Mouse (Mus musculus): ENCODE data around the gene Vezt. TPM values are rescaled to one million over a fixed set of nuclear protein-coding genes. Genes with fewer than 3 reads are reported as not detected.
A peak's percentile ranks its signal among the peaks of the same experiment; 100 is the strongest.

The Vezt gene
- 45.9 and 46.7 TPM in 2 replicates for polyA plus RNA-seq (2014; fragmentation: Nextera tagmentation; extraction: Ambion mirVana)

DNA sequence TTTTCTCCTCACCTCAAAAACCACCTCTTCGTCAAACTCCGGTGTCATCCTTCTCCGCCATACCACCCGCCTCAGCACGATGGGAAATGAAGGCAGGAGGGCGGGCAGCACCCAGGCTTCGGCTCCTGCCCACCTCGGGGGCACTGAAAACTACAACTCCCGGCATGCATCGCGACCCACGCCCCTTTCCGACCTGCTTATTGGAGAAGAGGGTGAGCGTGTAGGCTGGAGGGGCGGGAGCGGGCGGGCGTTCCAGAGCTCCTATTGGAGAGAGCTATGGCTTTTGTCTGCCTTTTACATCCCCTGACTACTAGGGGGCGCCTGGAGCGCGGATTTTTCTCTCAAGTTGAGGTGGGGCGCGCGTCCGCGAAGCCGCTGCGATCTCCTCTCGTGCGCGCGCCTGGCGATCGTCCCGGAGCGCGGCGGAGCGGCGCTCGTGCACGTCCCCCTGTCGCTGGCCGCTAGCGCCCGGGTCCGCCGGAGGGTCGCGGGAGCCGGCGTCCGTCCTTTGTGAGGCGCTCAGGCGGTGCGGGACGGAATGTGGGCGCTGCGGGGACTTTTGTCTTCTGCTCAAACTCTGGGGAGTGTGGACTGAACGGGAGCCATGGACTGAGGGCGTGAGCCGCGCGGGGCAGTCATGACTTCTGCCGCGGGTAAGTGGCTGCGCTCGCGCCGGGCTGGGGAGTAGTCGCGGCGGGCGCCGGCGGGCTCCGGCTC lies at the start of gene Vezt, which contains the start of gene Fgd6:
Gene Vezt (minus strand): TSS at position 160 of the 717 bp plus-strand sequence.
Gene Fgd6 (plus strand): TSS at position 344 of the 717 bp plus-strand sequence.
- Histone ChIP-seq H3K4me3 (ENCODE audit: low read depth, low read length) (peak within 1 kb of the TSS; percentile 85), H3K9ac (ENCODE audit: low read length) (peak within 1 kb of the TSS; percentile 87), H3K4me1 (ENCODE audit: control insufficient read depth, insufficient read depth, low read length) (peaks cover 20% of the 10 kb centered on the region), H3K27ac (ENCODE audit: low read depth, low read length) (peak within 1 kb of the TSS; percentile 49), H3K9me3 (ENCODE audit: control insufficient read depth, low read length) (no peaks in the 10 kb centered on the region), H3K27me3 (ENCODE audit: control insufficient read depth, insufficient read depth, low read length) (no peaks in the 10 kb centered on the region), H3K4me2 (peak within 1 kb of the TSS; percentile 78), H3K36me3 (ENCODE audit: control insufficient read depth, insufficient read depth, low read length) (no peaks in the 10 kb centered on the region)
- DNase-seq (ENCODE audit: low spot score, missing footprints) (peak; percentile 100), ATAC-seq (ENCODE audit: low FRiP score) (peak; percentile 98)
- WGBS, result under 1% methylated on average over 74 of the region's 77 CpGs

DNA sequence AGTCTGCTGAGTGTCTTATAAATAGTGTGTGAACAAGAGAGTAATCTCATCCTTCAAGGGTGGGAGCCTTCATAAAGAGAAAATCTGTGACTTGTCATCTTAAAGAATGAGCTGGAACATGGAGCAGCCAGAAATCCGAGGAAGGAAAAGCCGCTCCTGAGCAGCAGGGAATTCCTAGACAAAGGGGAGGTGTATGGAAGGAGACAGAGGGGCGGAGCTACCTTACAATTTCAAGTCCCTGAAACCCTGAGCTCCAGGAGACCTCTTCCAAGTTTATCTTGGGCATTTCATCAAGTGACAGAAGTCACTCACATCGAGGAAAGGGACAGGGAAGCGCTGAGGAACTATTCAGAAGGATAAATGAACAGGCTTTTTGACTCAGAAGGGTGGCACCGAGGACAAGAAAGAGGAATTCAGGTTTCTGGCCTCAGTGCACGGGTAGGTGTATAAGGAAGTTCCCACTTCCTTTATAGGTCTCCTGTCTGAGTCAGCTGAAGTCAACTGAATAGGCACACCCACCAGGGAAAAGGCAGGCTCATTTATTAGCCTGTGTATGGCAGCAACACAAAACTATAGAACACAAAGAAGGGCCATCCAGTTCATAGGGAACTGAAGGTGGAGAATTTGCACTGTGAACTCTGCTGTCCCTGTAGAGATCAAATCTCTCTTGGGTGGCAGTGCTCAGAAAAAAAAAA lies 46.6 kb upstream of the Vezt start:
- Histone ChIP-seq H3K4me1 (ENCODE audit: control insufficient read depth, insufficient read depth, low read length) (peaks cover 2% of the 10 kb centered on the region; the same call in 1 of the 2 replicates), H3K27me3 (ENCODE audit: control insufficient read depth, insufficient read depth, low read length) (no peaks in the 10 kb centered on the region), H3K4me2 (no peak overlapping the region), H3K27ac (ENCODE audit: low read depth, low read length) (no peak overlapping the region), H3K36me3 (ENCODE audit: control insufficient read depth, insufficient read depth, low read length) (no peaks in the 10 kb centered on the region), H3K9me3 (ENCODE audit: control insufficient read depth, low read length) (no peaks in the 10 kb centered on the region), H3K9ac (ENCODE audit: low read length) (no peak overlapping the region), H3K4me3 (ENCODE audit: low read depth, low read length) (no peak overlapping the region)
- WGBS, result 41% methylated on average over 7 of the region's 7 CpGs
- DNase-seq (ENCODE audit: low spot score, missing footprints) (no peak), ATAC-seq (ENCODE audit: low FRiP score) (no peak)

- Histone ChIP-seq H3K4me1 (ENCODE audit: control insufficient read depth, insufficient read depth, low read length) (peaks cover 2% of the 10 kb centered on the region; the same call in 1 of the 2 replicates), H3K9me3 (ENCODE audit: control insufficient read depth, low read length) (no peaks in the 10 kb centered on the region), H3K36me3 (ENCODE audit: control insufficient read depth, insufficient read depth, low read length) (no peaks in the 10 kb centered on the region), H3K27me3 (ENCODE audit: control insufficient read depth, insufficient read depth, low read length) (no peaks in the 10 kb centered on the region), H3K9ac (ENCODE audit: low read length) (no peak overlapping the region), H3K27ac (ENCODE audit: low read depth, low read length) (no peak overlapping the region), H3K4me3 (ENCODE audit: low read depth, low read length) (no peak overlapping the region), H3K4me2 (no peak overlapping the region)
- WGBS, result 73% methylated on average over 3 of the region's 3 CpGs
- DNase-seq (ENCODE audit: low spot score, missing footprints) (no peak), ATAC-seq (ENCODE audit: low FRiP score) (no peak)
Measured at GRCm38 (mm10) chr10:94080740-94081139, 45.1 kb upstream of the Vezt start.

DNA sequence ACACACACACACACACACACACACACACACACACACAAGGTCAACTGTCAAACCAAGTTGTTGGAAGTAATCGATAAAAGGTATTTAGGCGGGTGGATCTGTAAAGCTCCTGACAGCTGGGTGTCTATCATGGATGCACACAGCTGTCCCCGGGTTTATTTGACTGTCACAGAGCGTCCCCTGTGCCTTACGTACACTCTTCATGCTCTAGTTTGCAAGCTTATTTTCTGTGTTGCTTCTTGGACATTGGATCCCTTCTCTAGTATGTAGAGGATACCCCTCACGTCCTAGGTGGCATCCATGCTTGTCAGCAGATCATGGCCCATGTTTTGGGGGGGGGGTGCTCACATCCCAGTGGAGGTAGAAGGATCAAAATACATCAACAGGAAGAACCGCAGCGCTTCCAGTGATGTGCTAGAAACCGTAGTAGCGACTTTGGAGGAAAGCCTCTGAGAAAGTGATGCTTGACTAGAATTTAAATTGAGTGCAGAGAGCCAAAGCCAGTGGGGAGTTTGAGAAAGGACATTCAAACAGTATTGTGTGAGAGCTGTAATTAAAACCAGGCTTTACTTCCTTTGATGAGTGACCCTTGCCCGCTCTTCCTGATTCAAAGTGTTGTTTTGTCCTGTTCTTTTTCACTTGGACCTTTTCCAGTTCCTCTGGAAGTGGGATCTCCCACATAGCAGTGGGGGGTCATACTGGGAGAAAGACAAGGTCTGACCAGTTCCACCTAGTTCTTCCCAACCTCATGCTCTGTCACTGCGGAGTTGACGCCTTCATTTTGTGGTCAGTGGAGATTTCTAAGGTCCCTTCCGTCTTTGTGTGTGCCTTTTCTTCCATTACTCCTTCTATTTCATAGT lies 41.6 kb upstream of the Vezt start:
- DNase-seq (ENCODE audit: low spot score, missing footprints), result no peak

GRCm38 (mm10) chr10:94072916-94073465 lies 37.4 kb upstream of the Vezt start:
- ATAC-seq (ENCODE audit: low FRiP score), result no peak
- Histone ChIP-seq H3K36me3 (ENCODE audit: control insufficient read depth, insufficient read depth, low read length) (no peaks in the 10 kb centered on the region), H3K9me3 (ENCODE audit: control insufficient read depth, low read length) (no peaks in the 10 kb centered on the region), H3K4me2 (no peak overlapping the region), H3K27me3 (ENCODE audit: control insufficient read depth, insufficient read depth, low read length) (no peaks in the 10 kb centered on the region), H3K27ac (ENCODE audit: low read depth, low read length) (no peak overlapping the region), H3K9ac (ENCODE audit: low read length) (no peak overlapping the region), H3K4me1 (ENCODE audit: control insufficient read depth, insufficient read depth, low read length) (no peaks in the 10 kb centered on the region), H3K4me3 (ENCODE audit: low read depth, low read length) (no peak overlapping the region)
- no peak for DNase-seq (ENCODE audit: low spot score, missing footprints)
- 77% methylated on average over 4 of the region's 4 CpGs for WGBS

More for the DNA sequence above, 41.6 kb upstream of the Vezt start:
- Histone ChIP-seq H3K4me3 (ENCODE audit: low read depth, low read length) (no peak overlapping the region), H3K27me3 (ENCODE audit: control insufficient read depth, insufficient read depth, low read length) (no peaks in the 10 kb centered on the region), H3K36me3 (ENCODE audit: control insufficient read depth, insufficient read depth, low read length) (no peaks in the 10 kb centered on the region), H3K4me2 (no peak overlapping the region), H3K27ac (ENCODE audit: low read depth, low read length) (no peak overlapping the region), H3K9ac (ENCODE audit: low read length) (no peak overlapping the region), H3K9me3 (ENCODE audit: control insufficient read depth, low read length) (no peaks in the 10 kb centered on the region), H3K4me1 (ENCODE audit: control insufficient read depth, insufficient read depth, low read length) (no peaks in the 10 kb centered on the region)
- WGBS, result 60% methylated on average over 14 of the region's 14 CpGs
- no peak for ATAC-seq (ENCODE audit: low FRiP score)

GRCm38 (mm10) chr10:94072261-94072915 lies 36.8 kb upstream of the Vezt start:
- H3K9me3 ChIP-seq (ENCODE audit: control insufficient read depth, low read length), result no peaks in the 10 kb centered on the region
- no peaks in the 10 kb centered on the region for H3K36me3 ChIP-seq (ENCODE audit: control insufficient read depth, insufficient read depth, low read length)
- ATAC-seq (ENCODE audit: low FRiP score), result no peak
- no peaks in the 10 kb centered on the region for H3K27me3 ChIP-seq (ENCODE audit: control insufficient read depth, insufficient read depth, low read length)
- DNase-seq (ENCODE audit: low spot score, missing footprints), result no peak
- H3K27ac ChIP-seq (ENCODE audit: low read depth, low read length), result no peak overlapping the region
- WGBS, result 80% methylated on average over 10 of the region's 10 CpGs
- no peak overlapping the region for H3K4me3 ChIP-seq (ENCODE audit: low read depth, low read length)
- no peaks in the 10 kb centered on the region for H3K4me1 ChIP-seq (ENCODE audit: control insufficient read depth, insufficient read depth, low read length)
- no peak overlapping the region for H3K4me2 ChIP-seq
- H3K9ac ChIP-seq (ENCODE audit: low read length), result no peak overlapping the region

GRCm38 (mm10) chr10:94071641-94072040 lies 36.0 kb upstream of the Vezt start:
- ATAC-seq (ENCODE audit: low FRiP score), result no peak
- no peaks in the 10 kb centered on the region for H3K9me3 ChIP-seq (ENCODE audit: control insufficient read depth, low read length)
- no peak for DNase-seq (ENCODE audit: low spot score, missing footprints)
- H3K36me3 ChIP-seq (ENCODE audit: control insufficient read depth, insufficient read depth, low read length), result no peaks in the 10 kb centered on the region
- no peak overlapping the region for H3K9ac ChIP-seq (ENCODE audit: low read length)
- H3K4me2 ChIP-seq, result no peak overlapping the region
- no peaks in the 10 kb centered on the region for H3K27me3 ChIP-seq (ENCODE audit: control insufficient read depth, insufficient read depth, low read length)
- H3K4me1 ChIP-seq (ENCODE audit: control insufficient read depth, insufficient read depth, low read length), result no peaks in the 10 kb centered on the region
- no peak overlapping the region for H3K4me3 ChIP-seq (ENCODE audit: low read depth, low read length)
- 82% methylated on average over 7 of the region's 7 CpGs for WGBS
- no peak overlapping the region for H3K27ac ChIP-seq (ENCODE audit: low read depth, low read length)

- no peak for DNase-seq (ENCODE audit: low spot score, missing footprints)
- Histone ChIP-seq H3K4me1 (ENCODE audit: control insufficient read depth, insufficient read depth, low read length) (no peaks in the 10 kb centered on the region), H3K27me3 (ENCODE audit: control insufficient read depth, insufficient read depth, low read length) (no peaks in the 10 kb centered on the region), H3K9ac (ENCODE audit: low read length) (no peak overlapping the region), H3K4me3 (ENCODE audit: low read depth, low read length) (no peak overlapping the region), H3K27ac (ENCODE audit: low read depth, low read length) (no peak overlapping the region), H3K4me2 (no peak overlapping the region), H3K9me3 (ENCODE audit: control insufficient read depth, low read length) (no peaks in the 10 kb centered on the region), H3K36me3 (ENCODE audit: control insufficient read depth, insufficient read depth, low read length) (no peaks in the 10 kb centered on the region)
- 96% methylated on average over 5 of the region's 5 CpGs for WGBS
- no peak for ATAC-seq (ENCODE audit: low FRiP score)
Measured at GRCm38 (mm10) chr10:94068701-94069100, 33.1 kb upstream of the Vezt start.

All from midbrain, embryonic 11.5 days (tissue).